Mouse (Mus musculus) heart, embryonic 10.5 days (tissue): ENCODE results near the gene Ky. TPM values are rescaled to one million over a fixed set of nuclear protein-coding genes. Genes with fewer than 3 reads are reported as not detected.

Source experiments
- polyA plus RNA-seq: library from polyadenylated mRNA; unstranded; fragments of >200 nt; fragmentation: Nextera tagmentation; extraction: Ambion mirVana; gene quantifications from 2 replicates; pipeline ENCODE4 v1.2.1, GENCODE M21; 2016

The Ky gene
- polyA plus RNA-seq, 1 experiment from 2014 or later, result 0.21 TPM

Other genes with a start within 250 kb of the Ky start
- gene Ephb1, start 151.1 kb upstream of the Ky start, polyA plus RNA-seq, result 0.52 and 1.3 TPM in 2 replicates
- 183 and 186 TPM in 2 replicates for gene Anapc13, start 120.5 kb downstream of the Ky start, polyA plus RNA-seq
- gene Cep63, start 120.8 kb downstream of the Ky start, polyA plus RNA-seq, result 51.9 and 53.4 TPM in 2 replicates
- gene Amotl2, start 210.9 kb downstream of the Ky start, polyA plus RNA-seq, result 52.5 and 54.8 TPM in 2 replicates